Mouse (Mus musculus): ENCODE data around the gene Hsf2bp.

Gene Hsf2bp

DNA sequence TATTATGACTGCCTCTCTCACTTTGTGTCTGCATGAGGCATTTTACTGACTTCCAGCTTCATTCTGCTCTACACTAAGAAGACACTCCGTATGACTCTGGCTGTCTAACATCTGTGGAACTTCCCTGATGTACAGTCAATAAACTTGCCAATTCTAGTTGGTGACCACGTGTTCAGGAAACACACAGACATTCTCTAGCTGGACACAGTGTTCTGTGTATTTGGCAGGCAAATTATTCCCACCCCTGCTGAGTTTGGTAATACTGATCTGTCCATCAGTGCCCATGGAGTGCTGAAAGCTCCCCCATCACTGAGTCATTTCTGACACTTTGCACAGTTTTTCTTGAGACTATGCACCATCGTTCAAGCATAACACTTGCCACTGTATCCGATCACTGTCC lies 56.3 kb downstream of the Hsf2bp start:
- peak; percentile 67 for DNase-seq

DNA sequence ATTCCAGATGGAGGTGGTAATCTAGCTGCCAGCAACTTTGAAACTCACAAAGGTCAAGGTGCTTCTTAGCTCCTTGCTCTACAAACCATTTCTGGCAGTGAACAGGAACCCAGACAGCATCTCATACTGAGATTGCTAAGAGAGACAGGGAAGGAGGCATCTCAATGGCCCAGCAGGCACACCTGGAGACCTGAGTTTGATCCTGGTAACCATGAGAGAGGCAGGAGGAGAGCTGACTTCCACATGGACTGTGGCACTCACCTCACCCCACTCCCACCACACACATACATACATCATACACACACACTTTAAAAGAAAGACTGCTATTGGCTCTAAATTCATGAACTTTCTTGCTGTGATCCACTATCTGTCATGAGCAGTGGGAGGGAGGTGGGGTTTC lies 59.0 kb downstream of the Hsf2bp start:
- DNase-seq, result no peak

DNA sequence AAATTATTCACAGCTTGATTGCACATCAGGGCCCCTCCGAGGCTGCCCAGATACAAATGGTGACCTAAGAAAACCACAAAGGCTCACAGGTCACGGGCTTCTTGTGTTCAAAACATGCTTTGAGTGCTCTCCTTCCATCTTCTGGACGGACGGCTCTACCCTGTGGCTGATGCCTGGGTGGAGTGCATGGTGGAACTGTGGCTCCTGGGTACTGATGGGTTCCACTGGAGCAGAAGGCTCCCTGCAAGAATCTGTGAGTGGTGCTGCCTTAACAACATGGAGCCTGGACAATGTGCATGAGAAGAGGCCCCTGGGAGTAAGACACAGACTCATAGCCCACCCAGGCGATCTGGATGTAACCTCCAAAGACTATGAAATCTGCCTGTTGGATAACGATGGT lies 59.6 kb downstream of the Hsf2bp start:
- no peak for DNase-seq

DNA sequence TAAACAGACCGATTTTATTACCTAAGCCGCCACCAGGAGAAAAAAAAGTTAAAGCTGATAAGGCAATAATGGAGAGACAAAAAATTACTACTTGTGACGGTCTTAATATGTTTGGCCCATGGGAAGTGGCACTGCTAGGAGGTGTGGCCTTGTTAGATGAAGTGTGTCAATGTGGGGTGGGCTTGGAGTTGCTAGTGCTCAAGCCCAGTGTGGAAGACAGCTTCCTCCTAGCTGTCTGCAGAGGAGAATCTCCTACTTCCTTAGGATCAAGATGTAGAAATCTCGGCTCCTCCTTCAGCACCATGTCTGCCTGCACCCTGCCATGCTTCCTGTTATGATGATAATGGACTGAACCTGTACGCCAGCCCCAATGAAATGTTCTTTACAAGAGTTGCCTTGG lies 61.5 kb downstream of the Hsf2bp start:
- DNase-seq, result no peak

DNA sequence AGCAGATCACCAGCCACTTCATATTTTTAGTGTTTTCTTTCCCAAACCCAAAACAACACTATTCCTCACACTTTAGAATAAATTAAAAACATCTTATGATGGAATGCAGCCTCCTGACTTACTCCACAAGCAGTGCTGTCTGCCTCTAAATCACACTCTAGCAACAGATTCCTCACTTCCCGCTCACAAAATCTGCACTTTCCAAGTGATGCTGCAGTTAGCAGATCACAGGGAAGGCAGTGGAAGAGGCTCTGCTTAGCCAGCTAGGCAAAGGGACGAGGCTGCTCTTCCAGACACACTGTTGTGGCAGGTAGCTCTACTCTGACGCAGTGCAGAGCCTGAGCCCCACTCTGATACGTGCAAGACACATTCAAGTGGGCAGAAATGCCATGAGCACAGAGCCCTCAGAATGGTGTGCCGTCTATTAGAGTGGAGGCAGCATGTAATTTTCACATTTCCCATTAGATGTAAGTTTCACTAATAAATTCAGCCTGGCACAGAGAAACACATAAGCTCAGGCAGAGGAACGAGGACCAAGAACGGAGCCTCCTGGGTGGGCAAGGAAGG lies 62.4 kb downstream of the Hsf2bp start:
- DNase-seq, result no peak

DNA sequence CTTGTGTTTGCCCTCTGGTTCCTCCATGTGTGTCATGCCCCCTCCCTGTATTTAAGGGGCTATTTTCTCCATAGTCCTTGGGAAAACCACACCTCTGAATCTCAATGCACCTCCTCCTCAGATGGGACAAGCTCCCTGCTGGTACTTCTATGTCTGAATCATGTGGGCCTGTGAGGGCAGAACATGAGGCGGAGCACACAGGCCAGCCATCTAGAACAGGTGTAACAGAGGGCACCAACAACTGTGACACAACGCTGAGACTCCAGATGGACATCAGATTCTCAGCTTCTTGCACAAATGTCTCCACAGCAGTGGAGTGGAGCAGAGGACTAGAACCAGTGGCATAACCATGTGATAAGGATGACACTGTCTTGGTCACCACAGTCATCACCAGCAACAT lies 65.3 kb downstream of the Hsf2bp start:
- DNase-seq, result no peak

DNA sequence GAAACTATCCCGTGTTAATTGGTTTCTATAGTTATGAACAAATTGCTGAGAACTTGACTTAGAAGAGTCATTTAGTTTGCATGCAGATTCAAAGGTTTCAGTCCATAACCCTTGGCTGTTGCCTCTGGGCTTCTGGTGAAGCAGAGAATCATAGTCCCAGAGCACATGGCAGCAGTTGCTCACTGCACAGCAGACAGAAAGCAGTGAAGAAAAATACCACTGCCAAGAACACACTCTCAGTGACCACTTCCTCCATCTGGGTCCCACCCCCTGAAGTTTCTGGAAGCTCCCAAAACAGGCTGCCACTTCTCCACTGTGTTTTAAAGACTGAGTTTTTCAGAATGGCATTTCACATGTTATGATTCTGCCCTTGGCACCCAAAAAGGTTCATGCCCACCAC lies 67.3 kb downstream of the Hsf2bp start:
- peak; percentile 39 for DNase-seq

DNA sequence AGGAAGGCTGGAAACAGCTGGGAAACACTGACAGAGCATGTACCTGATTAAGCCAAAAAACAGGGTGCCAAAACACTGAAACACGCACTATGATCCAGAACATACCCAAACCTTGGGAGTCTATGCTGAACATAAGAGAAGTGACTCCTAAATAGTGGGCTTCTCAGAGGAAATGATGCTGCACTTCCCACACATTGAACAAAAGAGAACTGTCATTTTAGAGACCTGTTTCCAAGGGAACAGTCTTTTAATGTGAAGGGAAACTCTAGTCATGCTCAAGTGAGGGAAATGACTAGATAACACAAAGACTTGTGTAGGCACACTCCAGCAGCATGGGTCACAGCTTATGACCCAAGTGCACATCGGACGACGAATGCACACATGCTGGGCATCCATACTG lies 68.8 kb downstream of the Hsf2bp start:
- no peak for DNase-seq

DNA sequence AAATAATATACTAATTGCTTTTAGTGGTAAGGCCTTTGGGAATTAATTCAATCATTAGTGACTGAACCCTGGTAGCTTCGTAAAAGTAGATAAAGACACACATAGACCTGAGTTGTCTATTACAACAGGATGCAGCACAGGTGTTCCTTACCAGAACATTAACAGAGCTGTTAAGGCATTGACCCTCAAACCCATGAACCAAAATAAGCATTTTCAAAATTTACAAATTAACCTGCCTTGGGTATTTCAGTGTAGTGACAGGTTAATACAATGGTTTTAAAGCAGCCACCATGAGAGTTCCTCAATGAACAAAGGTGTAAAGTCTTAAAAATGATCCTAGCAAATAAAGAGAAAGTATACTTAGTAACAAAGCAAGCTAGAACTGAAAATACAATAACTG lies 69.6 kb downstream of the Hsf2bp start:
- DNase-seq, result no peak

DNA sequence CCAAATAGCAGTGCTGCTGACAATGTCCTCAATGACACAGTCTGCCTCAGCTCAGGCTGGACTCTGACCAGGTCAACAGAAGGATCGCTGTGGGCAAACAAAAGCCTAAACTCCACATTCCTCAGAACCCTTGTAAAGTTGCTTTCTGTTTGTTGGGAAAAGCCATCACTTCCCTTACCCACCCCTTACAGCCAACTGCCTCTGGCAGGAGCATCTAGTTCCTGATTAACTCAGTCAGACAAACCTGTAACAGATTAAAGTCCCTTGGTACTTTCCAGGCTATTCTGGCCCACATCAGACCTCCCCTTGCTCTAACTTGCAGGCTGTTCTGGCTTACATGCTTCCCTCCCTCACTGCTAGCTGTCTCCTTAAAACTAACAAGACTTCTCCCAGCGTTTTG lies 70.5 kb downstream of the Hsf2bp start:
- peak; percentile 70 for DNase-seq

DNA sequence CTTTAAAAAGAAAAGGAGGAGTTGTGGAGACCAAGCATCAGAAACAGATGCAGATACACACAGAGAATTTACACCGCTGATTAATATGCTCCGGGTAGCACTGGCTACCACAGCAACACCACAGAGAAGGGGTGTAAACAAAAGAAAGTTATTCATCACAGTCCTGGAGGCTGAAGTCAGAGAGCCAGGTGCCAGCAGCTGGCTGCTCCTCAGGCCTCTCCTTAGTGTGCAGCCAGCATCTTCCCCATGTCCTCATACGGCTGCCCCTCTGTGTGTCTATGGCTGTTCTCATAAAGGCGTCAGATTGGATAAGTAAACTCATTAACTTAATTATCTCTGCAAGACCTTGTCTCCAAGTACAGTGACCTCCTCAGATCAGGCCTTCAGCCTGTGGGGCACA lies 73.2 kb downstream of the Hsf2bp start:
- DNase-seq, result no peak

DNA sequence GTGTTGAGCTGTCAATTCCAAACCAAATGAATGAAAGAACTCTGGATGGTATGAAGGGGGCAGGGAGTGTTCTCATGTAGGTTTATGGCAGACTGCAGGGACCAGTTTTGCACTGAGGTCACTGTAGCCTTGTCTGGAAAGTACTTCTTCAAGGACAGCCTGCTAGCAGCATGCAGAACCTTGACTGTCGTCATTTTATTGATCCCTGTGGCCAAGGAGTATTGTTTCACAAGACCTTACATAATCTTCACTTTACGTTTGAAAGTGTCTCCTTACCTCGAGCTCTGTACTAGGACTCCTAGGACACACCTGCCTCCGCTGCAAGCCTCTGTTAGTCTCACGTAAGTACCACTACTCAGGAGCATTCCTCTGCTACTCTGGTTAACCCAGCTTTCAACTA lies 73.9 kb downstream of the Hsf2bp start:
- DNase-seq, result no peak

DNA sequence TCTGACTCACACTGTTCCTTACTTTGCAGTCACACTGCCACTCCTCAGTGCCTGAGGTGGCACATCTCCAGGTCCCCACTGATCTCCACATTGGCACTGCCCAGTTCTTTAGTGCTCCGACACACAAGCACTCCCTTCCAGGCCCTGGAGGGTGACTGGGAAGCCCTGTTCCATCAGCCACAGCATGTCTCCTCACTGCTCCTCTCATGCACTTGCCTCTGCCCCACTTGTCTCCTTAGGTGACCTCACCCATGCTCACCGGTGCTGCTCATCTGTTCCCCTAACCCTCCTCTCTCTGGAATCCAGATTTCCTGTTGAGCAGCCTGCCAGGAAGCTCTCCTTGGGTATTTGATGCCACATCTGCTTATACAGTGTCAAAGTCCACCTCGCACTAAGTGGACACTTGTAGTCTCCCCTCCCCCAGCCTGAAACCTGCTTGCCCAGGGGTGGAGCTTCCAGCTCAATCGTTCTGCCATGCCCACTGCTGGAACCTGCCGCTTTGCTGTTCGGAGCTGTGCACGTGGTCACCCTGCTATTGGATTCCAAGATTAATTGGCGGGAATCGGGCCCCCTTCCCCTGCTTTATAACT lies 81.5 kb downstream of the Hsf2bp start:
- no peak for DNase-seq

DNA sequence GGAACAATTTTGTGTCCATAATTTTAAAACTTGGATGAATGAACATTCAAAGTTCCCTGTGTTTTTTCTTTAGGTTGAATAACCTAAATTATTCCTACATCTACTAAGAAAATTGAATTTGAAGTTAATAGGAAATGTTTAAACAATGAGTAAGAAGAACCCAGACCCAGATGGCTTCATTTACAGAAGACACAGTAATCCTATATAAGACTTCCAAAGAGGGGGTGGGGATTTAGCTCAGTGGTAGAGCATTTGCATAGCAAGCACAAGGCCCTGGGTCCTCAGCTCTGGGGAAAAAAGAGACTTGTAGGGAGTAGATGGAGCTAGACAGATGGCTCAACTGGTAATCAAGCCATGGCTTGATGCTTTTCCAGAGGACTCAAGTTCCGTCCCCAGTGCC lies 87.1 kb downstream of the Hsf2bp start:
- DNase-seq, result no peak

DNA sequence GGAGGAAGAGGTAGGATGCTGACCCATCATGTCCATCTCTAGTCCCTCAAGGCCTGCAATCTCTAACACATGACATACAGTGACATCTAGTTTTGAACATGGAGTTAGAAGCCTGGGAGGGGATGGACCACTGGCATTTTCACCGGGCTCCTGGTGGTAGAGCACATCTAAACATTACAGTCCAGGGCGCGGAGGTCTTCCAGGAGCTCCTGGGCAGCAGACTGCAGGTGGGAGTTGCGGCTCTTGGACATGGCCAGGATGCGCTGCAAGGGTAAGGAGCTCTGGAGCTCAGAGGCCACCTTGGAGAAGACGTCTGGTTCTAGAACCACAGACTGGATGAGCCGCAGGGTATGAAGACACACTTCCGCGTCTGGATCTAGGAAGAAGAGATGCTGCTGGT lies 89.7 kb downstream of the Hsf2bp start:
- DNase-seq, result no peak

DNA sequence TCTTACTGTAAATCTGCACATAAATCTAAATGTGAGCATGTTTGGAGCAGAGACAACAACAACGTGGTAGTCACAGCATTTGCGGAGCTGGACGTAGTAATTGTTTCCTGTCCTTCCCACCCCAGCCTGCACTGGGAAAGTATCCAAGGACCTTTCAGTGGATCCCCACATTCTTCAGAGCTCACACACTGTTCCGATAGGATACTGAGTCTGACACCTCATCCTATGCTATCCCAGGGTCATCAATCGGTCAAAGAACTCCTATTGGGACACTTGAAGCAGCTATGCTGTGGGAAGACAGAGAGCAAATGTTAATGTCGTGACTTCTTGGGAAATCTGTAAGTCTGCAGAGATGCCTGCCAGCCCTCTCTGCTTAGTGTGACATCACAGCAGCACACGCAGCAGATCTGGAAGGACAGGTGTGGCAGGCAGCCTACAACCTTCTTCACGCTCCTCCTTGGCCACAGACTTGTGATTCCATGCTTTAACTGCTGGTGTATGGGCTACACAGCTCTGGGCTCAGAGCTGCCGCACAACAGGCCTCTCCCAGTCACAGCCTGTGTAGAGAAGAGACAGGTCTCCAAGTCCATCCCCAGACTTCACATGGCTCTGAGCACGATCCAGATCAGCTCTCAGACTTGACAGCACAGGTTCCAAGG lies 92.1 kb downstream of the Hsf2bp start:
- DNase-seq, result peak; percentile 64

DNA sequence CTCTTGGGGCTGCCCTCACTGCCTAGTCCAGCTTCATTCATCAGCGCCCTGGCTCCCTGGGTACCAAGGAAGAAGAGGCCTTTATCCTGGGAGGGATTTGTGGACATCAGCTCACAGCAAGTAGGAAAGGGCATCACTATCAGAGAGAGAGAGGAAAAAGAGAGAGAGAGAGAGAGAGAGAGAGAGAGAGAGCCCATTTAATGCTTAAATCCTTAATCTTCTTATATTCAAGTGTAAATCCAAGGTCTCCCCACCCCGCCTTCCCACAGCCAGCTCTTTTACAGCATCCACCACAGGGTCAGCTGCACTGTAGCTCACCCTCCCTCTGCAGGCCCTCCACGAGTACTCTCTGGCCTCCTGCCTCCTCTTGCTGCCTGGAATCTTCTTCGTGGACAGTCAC lies 94.5 kb downstream of the Hsf2bp start:
- DNase-seq, result no peak

DNA sequence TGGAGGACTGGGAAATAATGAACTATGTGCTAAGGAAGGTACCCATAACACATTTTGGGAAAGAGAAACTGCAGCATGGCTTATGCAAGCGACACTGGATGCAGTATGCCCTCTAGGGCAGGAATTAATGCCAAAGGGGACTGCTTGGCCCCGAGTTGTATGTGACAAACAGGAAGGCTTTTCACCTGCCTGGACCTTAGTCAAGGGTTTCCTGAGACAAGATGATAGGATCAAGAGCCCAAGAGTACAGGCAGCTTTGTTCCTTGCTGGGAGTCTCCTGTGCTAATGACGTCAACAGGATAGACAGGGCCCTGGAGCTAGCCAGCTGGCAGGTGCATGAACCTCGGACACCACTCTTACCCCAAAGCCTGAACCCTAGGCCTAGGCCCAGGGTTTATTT lies 95.5 kb downstream of the Hsf2bp start:
- DNase-seq, result no peak

DNA sequence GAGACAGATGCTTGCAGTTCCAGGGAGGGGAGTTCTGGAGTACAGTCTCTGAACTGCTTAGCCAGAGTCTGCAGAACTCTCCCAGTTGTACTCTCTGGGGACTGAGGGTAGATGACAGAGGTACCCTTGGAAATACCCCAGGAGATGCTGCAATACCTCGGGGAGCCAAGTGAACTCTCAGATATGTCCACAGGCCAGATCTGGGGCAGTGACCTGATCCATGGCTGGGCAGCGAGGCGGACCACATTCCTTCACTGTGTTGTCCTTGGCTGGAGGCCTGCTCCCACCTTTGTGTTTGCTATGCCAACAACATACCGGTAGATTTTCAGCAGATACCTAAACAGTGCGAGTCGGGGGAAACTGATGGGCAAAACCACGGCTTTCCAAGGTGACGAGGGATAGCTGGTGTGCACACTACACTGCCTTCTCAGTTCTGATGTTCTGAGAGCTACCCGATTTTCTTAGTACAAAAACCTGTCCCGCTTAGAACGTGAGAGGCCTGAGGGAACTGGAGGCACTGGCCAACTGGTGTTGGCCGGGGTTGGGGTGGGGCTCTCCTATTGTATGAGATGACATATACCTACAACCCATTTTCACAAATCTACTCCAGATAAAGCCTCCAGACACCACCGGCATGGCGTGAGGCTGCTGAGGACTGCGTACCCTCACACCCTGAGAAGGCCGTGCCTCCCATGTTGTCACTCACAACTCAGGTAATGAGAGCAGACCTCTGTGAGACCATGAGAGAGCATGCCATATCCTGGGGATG lies 96.7 kb downstream of the Hsf2bp start:
- DNase-seq, result peak; percentile 80

DNA sequence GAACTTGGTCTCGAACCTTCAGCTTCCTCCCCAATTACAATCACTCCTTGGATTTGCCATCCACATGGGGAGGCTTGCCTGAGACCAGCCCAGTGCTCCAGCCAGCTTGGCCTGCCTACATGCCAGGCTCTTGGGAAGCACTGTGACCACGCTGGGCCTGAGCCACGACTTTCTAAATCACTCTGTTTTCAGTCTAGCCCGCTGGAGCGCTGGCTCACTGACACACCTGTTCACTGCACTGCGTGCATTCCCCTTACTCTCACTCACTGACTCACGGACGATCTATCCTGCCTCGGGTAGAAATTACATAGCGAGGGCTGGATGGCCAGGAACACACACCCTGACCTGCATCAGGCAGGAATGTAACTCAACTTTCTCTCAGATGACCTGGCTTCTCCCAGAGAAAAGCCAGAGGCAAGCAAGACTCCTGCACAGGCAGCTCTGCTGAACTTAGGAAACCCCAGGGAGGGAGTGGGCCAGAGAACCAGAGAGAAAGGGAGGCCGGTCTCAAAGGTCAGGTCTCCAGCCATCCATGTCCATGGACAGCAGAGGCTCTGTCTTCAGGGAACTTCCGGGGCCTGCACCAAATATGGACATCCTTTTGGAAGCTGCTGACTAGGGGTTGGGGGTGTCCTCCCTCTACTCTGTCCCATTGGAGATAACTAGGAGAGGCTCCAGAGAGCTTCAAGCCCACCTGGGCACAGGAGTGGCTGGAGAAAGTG lies 97.4 kb downstream of the Hsf2bp start:
- no peak for DNase-seq

DNA sequence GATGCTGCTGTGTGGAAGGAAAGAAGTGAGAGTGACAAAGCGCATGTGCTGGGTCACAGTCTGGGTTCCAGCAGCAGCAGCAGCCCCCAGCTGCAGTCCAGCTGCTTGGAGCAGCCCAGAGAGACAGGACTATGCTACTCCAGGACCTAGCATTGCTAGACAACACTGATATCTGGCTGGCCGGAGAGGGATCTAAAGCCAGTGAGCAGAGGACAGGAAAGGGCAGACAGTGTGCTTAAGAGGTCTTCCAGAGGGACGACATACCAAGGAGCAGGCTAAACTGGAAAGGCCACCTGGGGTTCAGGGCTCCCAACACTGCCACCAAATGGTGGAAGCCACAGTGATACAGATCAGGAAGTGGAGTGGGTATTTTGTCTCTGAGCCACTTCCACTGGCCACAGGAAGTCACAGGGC lies 99.0 kb downstream of the Hsf2bp start:
- DNase-seq, result peak; percentile 92

DNA sequence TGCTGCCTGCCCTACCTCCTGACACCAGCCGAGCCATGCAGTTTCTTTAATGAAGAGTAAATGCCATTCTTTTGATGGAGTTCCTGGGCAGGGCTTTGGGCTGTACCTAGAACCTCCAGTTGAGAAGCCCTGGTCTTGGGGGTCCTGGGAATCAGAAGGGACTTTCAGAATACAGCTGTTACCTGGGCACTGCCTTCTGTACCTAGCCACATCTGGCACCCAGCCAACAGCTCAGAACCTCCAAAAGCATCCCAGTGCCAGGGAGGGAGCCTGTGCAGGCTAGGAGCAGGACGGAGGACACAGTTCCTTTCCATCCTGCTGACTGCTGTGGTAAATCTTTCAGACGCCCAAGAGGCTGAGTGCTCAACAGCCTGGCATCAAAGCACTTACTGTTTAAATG lies 100.3 kb downstream of the Hsf2bp start:
- no peak for DNase-seq

DNA sequence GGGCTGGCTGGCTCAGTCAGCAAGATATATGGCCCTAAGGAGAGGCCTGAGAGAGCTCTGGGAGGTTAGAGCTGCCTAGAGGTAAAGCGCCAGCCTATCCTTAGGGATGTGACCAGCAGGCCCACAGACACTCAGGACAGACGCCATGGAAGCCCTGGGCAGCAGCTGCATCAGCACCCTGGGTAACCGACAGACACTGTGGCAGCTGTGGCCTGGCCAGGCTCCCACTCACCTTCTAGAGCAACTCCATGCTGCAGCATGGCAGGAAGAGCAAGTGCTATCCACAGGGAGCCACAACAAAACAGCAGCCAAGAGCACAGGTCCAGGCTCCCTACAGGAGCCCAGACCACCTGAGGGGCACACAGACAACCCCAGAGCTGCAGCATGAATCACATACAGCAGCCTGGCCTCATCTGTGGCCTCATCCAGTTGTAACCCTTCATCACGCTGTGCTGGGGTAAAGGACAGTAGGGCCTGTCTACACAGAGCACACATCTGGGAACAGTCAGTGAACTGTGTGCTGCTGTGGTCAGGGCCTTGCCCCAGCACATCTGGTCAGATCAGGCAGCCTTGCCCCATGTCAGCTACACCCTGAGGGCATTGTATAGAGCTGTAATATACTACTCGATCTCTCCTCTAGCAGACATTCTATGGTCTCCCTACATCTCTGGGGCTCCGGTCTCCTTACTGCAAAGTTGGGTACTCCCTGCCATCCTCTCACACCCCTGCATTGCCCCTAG lies 100.9 kb downstream of the Hsf2bp start:
- DNase-seq, result no peak

Measured in lung, postnatal 36 days (tissue).